Mouse (Mus musculus) hindbrain, postnatal 0 days (tissue): ENCODE results near the gene Chst4. TPM values are rescaled to one million over a fixed set of nuclear protein-coding genes. Genes with fewer than 3 reads are reported as not detected.

Experiments used
- ATAC-seq: fragments of 200-750 bp; cut with Nextera tagmentation; 2 replicates; pipeline ENCODE4 v1.8.0; 2017; ENCODE audit warnings: mild to moderate bottlenecking, moderate TSS enrichment, moderate library complexity
- DNase-seq: peaks from one replicate; pipeline ENCODE4 v3.0.0-alpha.2; 2015; ENCODE audit warnings: low spot score
- H3K27ac ChIP-seq: fragments of 300-500 bp; sonication (generic); 2 replicates; pipeline ENCODE4 v1.5.1; 2014; ENCODE audit warnings: mild to moderate bottlenecking
- H3K27me3 ChIP-seq: fragments of 300-500 bp; sonication (generic); 2 replicates; pipeline ENCODE4 v1.6.1; 2014; ENCODE audit warnings: low read length, mixed read lengths; ENCODE audit not compliant: insufficient read depth
- H3K36me3 ChIP-seq: fragments of 300-500 bp; sonication (generic); 2 replicates; pipeline ENCODE4 v1.6.1; 2014; ENCODE audit warnings: low read length, mixed read lengths; ENCODE audit not compliant: insufficient read depth
- H3K4me1 ChIP-seq: fragments of 300-500 bp; sonication (generic); 2 replicates; pipeline ENCODE4 v1.6.1; 2014; ENCODE audit warnings: antibody characterized with exemption, low read length, mixed read lengths; ENCODE audit not compliant: insufficient read depth
- H3K4me2 ChIP-seq: fragments of 300-500 bp; sonication (generic); 2 replicates; pipeline ENCODE4 v1.6.1; 2014; ENCODE audit warnings: low read depth, mild to moderate bottlenecking, low read length, moderate library complexity, mixed read lengths
- H3K4me3 ChIP-seq: fragments of 300-500 bp; sonication (generic); 2 replicates; pipeline ENCODE4 v1.5.1; 2014; ENCODE audit warnings: low read length
- H3K9ac ChIP-seq: fragments of 300-500 bp; sonication (generic); replicated peaks from 2 replicates; pipeline ENCODE4 v1.6.1; 2014; ENCODE audit warnings: mild to moderate bottlenecking, low read length, moderate library complexity, mixed read lengths
- H3K9me3 ChIP-seq: fragments of 300-500 bp; sonication (generic); 2 replicates; pipeline ENCODE4 v1.6.1; 2016; ENCODE audit warnings: low read length, mixed read lengths
- CTCF ChIP-seq: IDR thresholded peaks from 2 replicates; pipeline ENCODE4 v1.5.1; 2016; ENCODE audit warnings: antibody characterized with exemption, control low read depth, low read depth
- WGBS: fragments of 180-500 bp; shearing (Covaris S2); extraction: QIAGEN DNeasy Blood & Tissue Kit; methylation state at CpG from one replicate; pipeline ENCODE4 v1.1.7; 2014; 5-methylcytosine and 5-hydroxymethylcytosine counted together
- polyA plus RNA-seq: library from polyadenylated mRNA; unstranded; fragments of >200 nt; fragmentation: Nextera tagmentation; extraction: Ambion mirVana; gene quantifications from 2 replicates; pipeline ENCODE4 v1.2.1, GENCODE M21; 2015
- total RNA-seq: library from RNA; depleted of rRNA; stranded (reverse); fragments of >200 nt; gene quantifications from 2 replicates; pipeline ENCODE4 v1.2.3, GENCODE M21; 2014; rRNA removed

The Chst4 gene
- total RNA-seq = not detected in 2 replicates
- polyA plus RNA-seq = not detected in 2 replicates

GRCm38 (mm10) chr8:110039659-110040058 is at the start of gene Chst4:
Chst4 (minus strand) TSS chr8:110039740.
- no peak for DNase-seq
- H3K27ac ChIP-seq = no peak within 1 kb of the TSS
- H3K9me3 ChIP-seq = no peaks in the 10 kb centered on the region
- H3K4me1 ChIP-seq = peaks cover 2% of the 10 kb centered on the region; the same call in 1 of the 2 replicates
- no peak within 1 kb of the TSS for H3K9ac ChIP-seq
- no peaks in the 10 kb centered on the region for H3K27me3 ChIP-seq
- H3K36me3 ChIP-seq = no peaks in the 10 kb centered on the region
- H3K4me2 ChIP-seq = no peak within 1 kb of the TSS
- H3K4me3 ChIP-seq = no peak within 1 kb of the TSS
- TF ChIP-seq CTCF = no peak
- 81% methylated on average over 5 of the region's 5 CpGs for WGBS
- no peak for ATAC-seq

GRCm38 (mm10) chr8:110082416-110083105 is 43.0 kb upstream of the Chst4 start:
- Histone ChIP-seq H3K4me3 (no peak overlapping the region), H3K4me1 (0 out of 2 replicates have a peak, but pooled peaks cover 10% of the 10 kb centered on the region), H3K9me3 (peaks cover 4% of the 10 kb centered on the region; the same call in 1 of the 2 replicates), H3K36me3 (peaks cover 35% of the 10 kb centered on the region), H3K9ac (no peak overlapping the region), H3K4me2 (no peak overlapping the region), H3K27ac (no peak overlapping the region), H3K27me3 (no peaks in the 10 kb centered on the region)
- no peak for TF ChIP-seq CTCF
- ATAC-seq (no peak), DNase-seq (no peak)
- 76% methylated on average over 11 of the region's 11 CpGs for WGBS

- TF ChIP-seq CTCF = no peak; the same call in 1 of the 2 replicates
- ATAC-seq = peak; percentile 96
- Histone ChIP-seq H3K4me2 (peak within 1 kb of the TSS; percentile 91), H3K27me3 (no peaks in the 10 kb centered on the region), H3K36me3 (peaks cover 14% of the 10 kb centered on the region; the same call in 1 of the 2 replicates), H3K4me3 (peak within 1 kb of the TSS; percentile 66), H3K27ac (peak within 1 kb of the TSS; percentile 67), H3K9me3 (no peaks in the 10 kb centered on the region), H3K9ac (peak within 1 kb of the TSS; percentile 69), H3K4me1 (0 out of 2 replicates have a peak, but pooled peaks cover 10% of the 10 kb centered on the region)
- DNase-seq = peak; percentile 83
- 6% methylated on average over 53 of the region's 54 CpGs for WGBS
These were observed 40.0 kb upstream of the Chst4 start, which contains the start of gene Zfp612 for GRCm38 (mm10) chr8:110079282-110080221. Zfp612 (plus strand) TSS chr8:110079746.

DNA sequence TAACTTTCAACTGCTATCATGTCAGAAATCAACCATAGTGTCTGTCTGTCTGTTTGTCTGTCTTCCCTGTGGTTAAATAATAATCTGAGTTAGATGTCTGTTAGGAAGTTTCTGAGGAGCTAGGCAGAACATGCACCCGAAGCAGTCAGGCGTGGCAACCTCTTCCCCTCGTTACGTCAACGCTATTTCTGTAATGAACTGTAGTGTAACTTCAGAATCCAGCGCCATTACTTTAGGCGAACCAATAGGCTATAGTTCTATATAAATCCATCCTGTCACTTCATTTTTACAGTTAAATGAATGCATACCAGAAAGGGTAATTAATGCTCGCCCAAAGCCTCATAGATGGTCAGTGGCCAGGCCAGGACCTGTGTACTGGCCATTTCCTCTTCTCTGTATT is 35.0 kb upstream of the Chst4 start:
- ATAC-seq (no peak), DNase-seq (no peak)
- Histone ChIP-seq H3K4me2 (no peak overlapping the region), H3K27me3 (no peaks in the 10 kb centered on the region), H3K36me3 (no peaks in the 10 kb centered on the region), H3K9me3 (no peaks in the 10 kb centered on the region), H3K9ac (no peak overlapping the region), H3K4me3 (no peak overlapping the region), H3K4me1 (no peaks in the 10 kb centered on the region), H3K27ac (no peak overlapping the region)
- 85% methylated on average over 8 of the region's 8 CpGs for WGBS
- no peak for TF ChIP-seq CTCF

GRCm38 (mm10) chr8:110071600-110071999 is 32.1 kb upstream of the Chst4 start:
- H3K4me3 ChIP-seq = no peak overlapping the region
- H3K36me3 ChIP-seq = no peaks in the 10 kb centered on the region
- H3K4me2 ChIP-seq = no peak overlapping the region
- no peak overlapping the region for H3K27ac ChIP-seq
- H3K4me1 ChIP-seq = no peaks in the 10 kb centered on the region
- H3K27me3 ChIP-seq = no peaks in the 10 kb centered on the region
- ATAC-seq = peak; percentile 53; the same call in 1 of the 2 replicates
- TF ChIP-seq CTCF = peak; percentile 97
- 17% methylated on average over 9 of the region's 9 CpGs for WGBS
- no peaks in the 10 kb centered on the region for H3K9me3 ChIP-seq
- DNase-seq = peak; percentile 87
- no peak overlapping the region for H3K9ac ChIP-seq

GRCm38 (mm10) chr8:110069706-110070105 is 30.2 kb upstream of the Chst4 start:
- Histone ChIP-seq H3K9ac (no peak overlapping the region), H3K4me2 (no peak overlapping the region), H3K4me3 (no peak overlapping the region), H3K9me3 (no peaks in the 10 kb centered on the region), H3K27me3 (no peaks in the 10 kb centered on the region), H3K36me3 (no peaks in the 10 kb centered on the region), H3K27ac (no peak overlapping the region), H3K4me1 (no peaks in the 10 kb centered on the region)
- no peak for ATAC-seq
- WGBS = 78% methylated on average over 4 of the region's 4 CpGs
- no peak for TF ChIP-seq CTCF
- DNase-seq = no peak
